Mouse (Mus musculus): ENCODE measurements at regions not wholly inside any gene's neighbourhood (a gene's known extent, or its start where the extent isn't known, plus 50 kb on each side); places are given as distances from the start of the nearest gene placed in this dataset.

DNA sequence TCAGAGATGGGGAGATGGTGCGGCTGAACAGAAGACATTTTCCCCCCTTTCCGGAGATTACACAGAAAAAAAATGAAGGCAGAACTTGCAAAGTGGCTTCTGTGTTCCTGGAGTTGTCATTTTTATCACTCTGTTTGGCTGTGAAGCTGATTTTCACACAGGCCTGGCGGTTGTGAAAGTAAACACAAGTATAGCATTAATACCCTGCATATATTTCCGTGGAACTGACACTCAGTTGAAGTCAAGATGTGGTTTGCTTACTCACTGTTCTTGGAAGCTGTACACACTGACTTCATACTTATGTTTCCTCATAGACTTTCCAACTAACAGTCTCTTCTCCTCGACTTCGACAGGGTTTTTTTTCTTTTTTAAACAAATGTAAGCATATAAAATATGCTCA lies 306.2 kb upstream of the Rora start:
- TF ChIP-seq FLI1 (IDR thresholded peaks at IDR 0.05; ENCODE audit: low read length) (no peak), GATA1 (IDR thresholded peaks at IDR 0.05; ENCODE audit: borderline replicate concordance, low read length) (no peak)

Measured in megakaryocyte, embryonic 14.5 days (primary cell).